Mouse (Mus musculus) myocyte (in vitro differentiated cells): ENCODE measurements at regions not wholly inside any gene's neighbourhood (a gene's known extent, or its start where the extent isn't known, plus 50 kb on each side); places are given as distances from the start of the nearest gene placed in this dataset.

ENCODE experiments used
- TCF12 ChIP-seq: IDR thresholded peaks from one replicate; pipeline ENCODE4 v1.6.1; 2011; ENCODE audit warnings: mild to moderate bottlenecking, control low read depth; ENCODE audit not compliant: poor library complexity, insufficient read depth, severe bottlenecking
- USF1 ChIP-seq: IDR thresholded peaks from one replicate; pipeline ENCODE4 v1.6.1; 2011; ENCODE audit warnings: low read depth, mild to moderate bottlenecking, control low read depth, moderate library complexity

DNA sequence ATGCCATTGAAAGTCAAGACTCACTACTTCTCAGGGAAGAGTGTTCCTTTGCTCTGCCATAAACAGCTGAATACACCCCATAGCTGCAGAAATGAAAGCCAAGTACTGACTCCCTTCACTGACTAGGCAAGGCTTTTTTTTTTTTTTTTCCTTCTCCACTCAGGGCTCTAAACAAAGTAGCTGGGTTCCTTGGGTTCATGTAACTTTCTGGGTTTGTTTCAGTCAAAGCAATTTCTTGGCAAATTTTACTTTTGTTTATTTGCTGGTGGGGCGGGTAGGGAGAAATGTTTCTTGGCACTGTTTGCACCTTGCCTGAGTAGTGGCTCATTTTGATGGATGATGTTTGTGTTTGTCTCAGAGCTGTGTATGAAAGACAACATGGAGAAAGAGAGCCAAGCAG, 141.3 kb upstream of the 1810046K07Rik start:
- TF ChIP-seq TCF12, result no peak
- TF ChIP-seq USF1, result no peak
